Mouse (Mus musculus): ENCODE measurements around the gene Sct.

Sct gene

GRCm38 (mm10) chr7:141229702-141230101 is 49.2 kb downstream of the Sct start:
- DNase-seq (ENCODE audit: low read depth), result no peak

All from c-Kit-positive CD71-positive TER-119-negative erythroid progenitor cells, embryonic 14.5 days (primary cell).